Mouse (Mus musculus) testis, adult 2 months (tissue): ENCODE measurements around the gene Dcun1d4.

Experiments used
- CTCF ChIP-seq: fragments of 200-500 bp; IDR thresholded peaks from 2 replicates; pipeline ENCODE4 v1.5.1; 2012; ENCODE audit warnings: low read depth, mild to moderate bottlenecking, inconsistent platforms, low read length, moderate library complexity; ENCODE audit not compliant: control insufficient read depth, insufficient read depth, insufficient replicate concordance
- POLR2A ChIP-seq: fragments of 200-500 bp; IDR thresholded peaks from 2 replicates; pipeline ENCODE4 v1.6.1; 2012; ENCODE audit warnings: low read depth, mild to moderate bottlenecking, inconsistent platforms, low read length, moderate library complexity; ENCODE audit not compliant: control insufficient read depth

DNA sequence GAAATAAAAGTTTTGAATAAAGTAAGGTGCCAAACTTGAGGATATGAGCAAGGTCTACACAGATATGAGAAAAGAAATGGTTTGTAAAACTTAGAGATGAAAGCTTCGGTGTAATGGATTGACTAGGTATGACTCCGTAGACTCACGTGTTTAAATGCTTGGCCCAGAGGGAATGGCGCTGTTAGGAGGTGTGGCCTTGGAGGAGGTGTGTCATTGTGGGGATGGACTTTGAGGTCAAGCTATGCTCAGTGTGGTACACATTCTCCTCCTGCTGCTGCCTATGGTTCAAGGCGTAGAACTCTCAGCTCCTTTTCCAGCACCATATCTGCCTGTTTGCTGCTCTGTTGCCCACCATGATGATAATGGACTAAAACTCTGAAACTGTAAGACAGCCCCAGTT, 36.5 kb downstream of the Dcun1d4 start:
- no peak for TF ChIP-seq POLR2A
- no peak for TF ChIP-seq CTCF
